Mouse (Mus musculus) midbrain, postnatal 0 days (tissue): ENCODE data around the gene Tmem151b. TPM values are rescaled to one million over a fixed set of nuclear protein-coding genes. Genes with fewer than 3 reads are reported as not detected.

Experiments
- ATAC-seq: fragments of 200-750 bp; cut with Nextera tagmentation; 2 replicates; pipeline ENCODE4 v1.8.0; 2017; ENCODE audit warnings: moderate number of reproducible peaks, mild to moderate bottlenecking, moderate TSS enrichment, moderate library complexity; ENCODE audit not compliant: low FRiP score
- DNase-seq: peaks from one replicate; pipeline ENCODE4 v3.0.0-alpha.2; 2015; ENCODE audit warnings: low spot score
- H3K27ac ChIP-seq: fragments of 300-500 bp; sonication (generic); 2 replicates; pipeline ENCODE4 v1.5.1; 2014; ENCODE audit warnings: low read depth, mild to moderate bottlenecking, low read length, mixed read lengths
- H3K27me3 ChIP-seq: fragments of 300-500 bp; sonication (generic); 2 replicates; pipeline ENCODE4 v1.6.1; 2014; ENCODE audit warnings: low read length, control low read depth, mixed read lengths; ENCODE audit not compliant: insufficient read depth
- H3K36me3 ChIP-seq: fragments of 300-500 bp; sonication (generic); 2 replicates; pipeline ENCODE4 v1.6.1; 2014; ENCODE audit warnings: low read length, control low read depth, mixed read lengths; ENCODE audit not compliant: insufficient read depth
- H3K4me1 ChIP-seq: fragments of 300-500 bp; sonication (generic); 2 replicates; pipeline ENCODE4 v1.6.1; 2014; ENCODE audit warnings: mild to moderate bottlenecking, control low read depth, antibody characterized with exemption, low read length, mixed read lengths; ENCODE audit not compliant: insufficient read depth
- H3K4me2 ChIP-seq: fragments of 300-500 bp; sonication (generic); 2 replicates; pipeline ENCODE4 v1.6.1; 2014; ENCODE audit warnings: low read depth, mild to moderate bottlenecking, low read length, mixed read lengths; ENCODE audit not compliant: poor library complexity, severe bottlenecking
- H3K4me3 ChIP-seq: fragments of 300-500 bp; sonication (generic); 2 replicates; pipeline ENCODE4 v1.5.1; 2014; ENCODE audit warnings: low read depth, mild to moderate bottlenecking, low read length, moderate library complexity
- H3K9ac ChIP-seq: fragments of 300-500 bp; sonication (generic); replicated peaks from 2 replicates; pipeline ENCODE4 v1.6.1; 2014; ENCODE audit warnings: mild to moderate bottlenecking, low read length, moderate library complexity, mixed read lengths; ENCODE audit not compliant: poor library complexity, severe bottlenecking
- H3K9me3 ChIP-seq: fragments of 300-500 bp; sonication (generic); 2 replicates; pipeline ENCODE4 v1.6.1; 2016; ENCODE audit warnings: low read length, control low read depth
- CTCF ChIP-seq: IDR thresholded peaks from 2 replicates; pipeline ENCODE4 v1.5.1; 2016; ENCODE audit warnings: antibody characterized with exemption, mild to moderate bottlenecking
- WGBS: fragments of 180-500 bp; shearing (Covaris S2); extraction: QIAGEN DNeasy Blood & Tissue Kit; methylation state at CpG from one replicate; pipeline ENCODE4 v1.1.7; 2014; 5-methylcytosine and 5-hydroxymethylcytosine counted together
- polyA plus RNA-seq: library from polyadenylated mRNA; unstranded; fragments of >200 nt; fragmentation: Nextera tagmentation; extraction: Ambion mirVana; gene quantifications from 2 replicates; pipeline ENCODE4 v1.2.1, GENCODE M21; 2015
- total RNA-seq: library from RNA; depleted of rRNA; stranded (reverse); fragments of >200 nt; gene quantifications from 2 replicates; pipeline ENCODE4 v1.2.3, GENCODE M21; 2014; rRNA removed

Gene Tmem151b
- total and polyA plus RNA-seq, 2 experiments from 2014 or later: 29.1 to 95.6 TPM

- H3K27ac ChIP-seq: no peak overlapping the region
- WGBS: 41% methylated on average over 4 of the region's 4 CpGs
- no peak overlapping the region for H3K4me3 ChIP-seq
- DNase-seq (no peak), ATAC-seq (no peak)
- no peaks in the 10 kb centered on the region for H3K4me1 ChIP-seq
- H3K4me2 ChIP-seq: no peak overlapping the region
- H3K36me3 ChIP-seq: no peaks in the 10 kb centered on the region
- no peaks in the 10 kb centered on the region for H3K27me3 ChIP-seq
- no peak overlapping the region for H3K9ac ChIP-seq
- TF ChIP-seq CTCF: no peak
- no peaks in the 10 kb centered on the region for H3K9me3 ChIP-seq
Observed at GRCm38 (mm10) chr17:45500981-45501380, 48.5 kb downstream of the Tmem151b start.

- no peak for ATAC-seq
- no peak overlapping the region for H3K9ac ChIP-seq
- H3K4me1 ChIP-seq: no peaks in the 10 kb centered on the region
- TF ChIP-seq CTCF: peak; percentile 50
- no peaks in the 10 kb centered on the region for H3K9me3 ChIP-seq
- no peak for DNase-seq
- WGBS: 46% methylated on average over 2 of the region's 2 CpGs
- H3K27me3 ChIP-seq: no peaks in the 10 kb centered on the region
- no peak overlapping the region for H3K27ac ChIP-seq
- H3K4me3 ChIP-seq: no peak overlapping the region
- H3K36me3 ChIP-seq: no peaks in the 10 kb centered on the region
- no peak overlapping the region for H3K4me2 ChIP-seq
Observed at GRCm38 (mm10) chr17:45499516-45499915, 50.0 kb downstream of the Tmem151b start.

GRCm38 (mm10) chr17:45498397-45498796, 51.1 kb downstream of the Tmem151b start:
- H3K9me3 ChIP-seq: no peaks in the 10 kb centered on the region
- WGBS: 86% methylated on average over 13 of the region's 13 CpGs
- no peaks in the 10 kb centered on the region for H3K27me3 ChIP-seq
- H3K4me1 ChIP-seq: no peaks in the 10 kb centered on the region
- H3K4me2 ChIP-seq: no peak overlapping the region
- H3K36me3 ChIP-seq: no peaks in the 10 kb centered on the region
- no peak for DNase-seq
- no peak overlapping the region for H3K9ac ChIP-seq
- H3K27ac ChIP-seq: no peak overlapping the region
- ATAC-seq: no peak
- no peak overlapping the region for H3K4me3 ChIP-seq
- no peak for TF ChIP-seq CTCF

- WGBS: 78% methylated on average over 11 of the region's 11 CpGs
- no peak overlapping the region for H3K4me2 ChIP-seq
- ATAC-seq: no peak
Observed at GRCm38 (mm10) chr17:45495398-45495797, 54.1 kb downstream of the Tmem151b start.

More at GRCm38 (mm10) chr17:45495398-45495797, 54.1 kb downstream of the Tmem151b start:
- DNase-seq: no peak
- no peak overlapping the region for H3K27ac ChIP-seq
- H3K9me3 ChIP-seq: no peaks in the 10 kb centered on the region
- H3K4me1 ChIP-seq: no peaks in the 10 kb centered on the region
- H3K36me3 ChIP-seq: no peaks in the 10 kb centered on the region
- H3K27me3 ChIP-seq: no peaks in the 10 kb centered on the region
- TF ChIP-seq CTCF: no peak
- H3K9ac ChIP-seq: no peak overlapping the region
- no peak overlapping the region for H3K4me3 ChIP-seq

Other genes with a start within 250 kb of the Tmem151b start
- gene Cdc5l, start 115.9 kb downstream of the Tmem151b start, total RNA-seq: 36.7 and 47.4 TPM in 2 replicates
- gene Cdc5l, start 115.9 kb downstream of the Tmem151b start, polyA plus RNA-seq: 54.3 and 57.9 TPM in 2 replicates
- gene Spats1, start 74.3 kb downstream of the Tmem151b start, total RNA-seq: 2.3 and 5.8 TPM in 2 replicates
- gene Spats1, start 74.3 kb downstream of the Tmem151b start, polyA plus RNA-seq: 3.4 and 3.6 TPM in 2 replicates
- 19.8 and 31.4 TPM in 2 replicates for gene Aars2, start 42.8 kb downstream of the Tmem151b start, total RNA-seq
- gene Aars2, start 42.8 kb downstream of the Tmem151b start, polyA plus RNA-seq: 13.9 and 15.2 TPM in 2 replicates
- 0.99 and 1.2 TPM in 2 replicates for gene Tcte1, start 26.2 kb downstream of the Tmem151b start, total RNA-seq
- gene Tcte1, start 26.2 kb downstream of the Tmem151b start, polyA plus RNA-seq: 4.2 and 4.6 TPM in 2 replicates
- 2.0 and 4.8 TPM in 2 replicates for gene Nfkbie, start 6.0 kb upstream of the Tmem151b start, total RNA-seq
- gene Nfkbie, start 6.0 kb upstream of the Tmem151b start, polyA plus RNA-seq: 2.5 and 3.1 TPM in 2 replicates
- gene Slc35b2, start 14.2 kb upstream of the Tmem151b start, total RNA-seq: 91.7 and 113 TPM in 2 replicates
- 71.8 and 75.3 TPM in 2 replicates for gene Slc35b2, start 14.2 kb upstream of the Tmem151b start, polyA plus RNA-seq
- 1,063 and 1,068 TPM in 2 replicates for gene Hsp90ab1, start 23.6 kb upstream of the Tmem151b start, total RNA-seq
- gene Hsp90ab1, start 23.6 kb upstream of the Tmem151b start, polyA plus RNA-seq: 1,368 and 1,371 TPM in 2 replicates
- gene Slc29a1, start 49.9 kb upstream of the Tmem151b start, total RNA-seq: 45.3 and 82.1 TPM in 2 replicates
- 38.4 TPM in 2 replicates for gene Slc29a1, start 49.9 kb upstream of the Tmem151b start, polyA plus RNA-seq
- not detected in 2 replicates for gene Mymx, start 52.4 kb upstream of the Tmem151b start, total RNA-seq
- gene Mymx, start 52.4 kb upstream of the Tmem151b start, polyA plus RNA-seq: not detected in 2 replicates
- 1.2 and 1.4 TPM in 2 replicates for gene Capn11, start 109.6 kb upstream of the Tmem151b start, total RNA-seq
- gene Capn11, start 109.6 kb upstream of the Tmem151b start, polyA plus RNA-seq: 0.19 and 1.4 TPM in 2 replicates
- 41.9 and 42.8 TPM in 2 replicates for gene Mrpl14, start 136.6 kb upstream of the Tmem151b start, total RNA-seq
- gene Mrpl14, start 136.6 kb upstream of the Tmem151b start, polyA plus RNA-seq: 113 and 114 TPM in 2 replicates
- 213 and 264 TPM in 2 replicates for gene Tmem63b, start 137.2 kb upstream of the Tmem151b start, total RNA-seq
- gene Tmem63b, start 137.2 kb upstream of the Tmem151b start, polyA plus RNA-seq: 149 and 153 TPM in 2 replicates
- gene 1600014C23Rik, start 184.2 kb upstream of the Tmem151b start, total RNA-seq: not detected in 2 replicates
- 0.67 TPM in 1 of 2 replicates, not detected in the other for gene 1600014C23Rik, start 184.2 kb upstream of the Tmem151b start, polyA plus RNA-seq